Mouse (Mus musculus) bone marrow, adult 2 months (tissue): ENCODE results near the gene Ankrd22. TPM values are rescaled to one million over a fixed set of nuclear protein-coding genes. Genes with fewer than 3 reads are reported as not detected.

ENCODE experiments used
- H3K27ac ChIP-seq: fragments of 200-500 bp; 2 replicates; pipeline ENCODE4 v1.5.1; 2012; ENCODE audit warnings: low read depth, mild to moderate bottlenecking, control low read depth, inconsistent platforms, low read length; ENCODE audit not compliant: control insufficient read depth, poor library complexity, insufficient read depth
- H3K4me1 ChIP-seq: fragments of 200-500 bp; 2 replicates; pipeline ENCODE4 v1.6.1; 2011; ENCODE audit warnings: low read length; ENCODE audit not compliant: control insufficient read depth, insufficient read depth
- H3K4me3 ChIP-seq: fragments of 200-500 bp; replicated peaks from 2 replicates; pipeline ENCODE3; 2011; ENCODE audit warnings: mild to moderate bottlenecking, low read depth, low read length, control low read depth; ENCODE audit not compliant: control insufficient read depth
- CTCF ChIP-seq: fragments of 200-500 bp; IDR thresholded peaks from 2 replicates; pipeline ENCODE4 v1.5.1; 2011; ENCODE audit warnings: low read length, control low read depth; ENCODE audit not compliant: control insufficient read depth, insufficient read depth
- POLR2A ChIP-seq: fragments of 200-500 bp; IDR thresholded peaks from 2 replicates; pipeline ENCODE4 v1.6.1; 2011; ENCODE audit warnings: low read depth, mild to moderate bottlenecking, control low read depth, low read length, borderline replicate concordance; ENCODE audit not compliant: control insufficient read depth
- WGBS: fragments of 180-500 bp; shearing (Covaris S2); methylation state at CpG from one replicate; pipeline ENCODE4 v1.1.7; 2018; 5-methylcytosine and 5-hydroxymethylcytosine counted together
- polyA plus RNA-seq: library from polyadenylated mRNA; stranded (reverse); fragments of >200 nt; gene quantifications from 2 replicates; pipeline ENCODE4 v1.2.4, GENCODE M21; 2011; ENCODE audit warnings: low replicate concordance; ENCODE audit not compliant: missing spikeins, insufficient read depth, insufficient read length

The Ankrd22 gene
- polyA plus RNA-seq, 1 experiment: 18.6 TPM

DNA sequence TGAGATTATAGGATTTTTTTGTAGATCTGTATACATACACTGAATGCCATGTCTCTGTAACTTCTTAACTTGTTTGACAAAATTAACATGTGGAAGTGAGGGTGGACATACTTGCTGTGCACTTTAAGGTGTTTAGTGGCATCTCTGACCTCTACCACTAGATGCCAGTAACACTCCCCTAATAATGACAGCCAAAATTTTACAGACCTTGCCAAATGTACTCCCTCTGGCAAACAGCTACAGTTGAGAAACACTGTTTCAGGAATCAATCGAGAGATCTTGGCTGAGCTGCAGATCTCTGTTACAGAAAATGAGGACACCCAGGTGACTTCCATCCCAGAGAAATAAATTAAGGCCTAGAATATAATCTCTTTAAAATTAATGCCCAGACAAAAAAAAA, 69.6 kb downstream of the Ankrd22 start:
- Histone ChIP-seq H3K4me1 (no peaks in the 10 kb centered on the region), H3K27ac (no peak overlapping the region), H3K4me3 (no peak overlapping the region)
- WGBS: 35% methylated on average over 1 of the region's 1 CpGs
- TF ChIP-seq POLR2A (no peak), CTCF (no peak)

DNA sequence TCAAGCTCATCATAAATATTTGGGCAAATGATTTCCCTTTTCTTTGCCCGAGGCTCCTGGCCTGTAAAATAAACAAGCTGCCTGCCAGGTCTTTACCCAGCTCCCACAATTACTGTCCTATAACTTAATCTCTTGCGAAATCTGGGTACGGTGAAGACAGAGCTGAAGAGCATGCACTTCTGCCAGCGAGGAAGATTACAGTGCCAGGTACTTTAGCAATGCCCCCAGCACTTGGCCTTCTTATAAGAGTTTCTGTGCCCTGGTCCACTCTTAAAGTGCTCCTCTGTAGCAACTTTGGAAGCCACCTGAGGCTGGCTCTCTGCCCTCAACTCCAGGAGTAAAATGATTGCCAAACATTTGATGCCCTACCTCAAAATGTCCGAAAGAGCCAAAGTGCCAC, 70.5 kb downstream of the Ankrd22 start:
- H3K4me3 ChIP-seq: no peak overlapping the region
- H3K27ac ChIP-seq: no peak overlapping the region
- WGBS: 58% methylated on average over 5 of the region's 5 CpGs
- no peaks in the 10 kb centered on the region for H3K4me1 ChIP-seq
- TF ChIP-seq POLR2A (no peak), CTCF (no peak)

DNA sequence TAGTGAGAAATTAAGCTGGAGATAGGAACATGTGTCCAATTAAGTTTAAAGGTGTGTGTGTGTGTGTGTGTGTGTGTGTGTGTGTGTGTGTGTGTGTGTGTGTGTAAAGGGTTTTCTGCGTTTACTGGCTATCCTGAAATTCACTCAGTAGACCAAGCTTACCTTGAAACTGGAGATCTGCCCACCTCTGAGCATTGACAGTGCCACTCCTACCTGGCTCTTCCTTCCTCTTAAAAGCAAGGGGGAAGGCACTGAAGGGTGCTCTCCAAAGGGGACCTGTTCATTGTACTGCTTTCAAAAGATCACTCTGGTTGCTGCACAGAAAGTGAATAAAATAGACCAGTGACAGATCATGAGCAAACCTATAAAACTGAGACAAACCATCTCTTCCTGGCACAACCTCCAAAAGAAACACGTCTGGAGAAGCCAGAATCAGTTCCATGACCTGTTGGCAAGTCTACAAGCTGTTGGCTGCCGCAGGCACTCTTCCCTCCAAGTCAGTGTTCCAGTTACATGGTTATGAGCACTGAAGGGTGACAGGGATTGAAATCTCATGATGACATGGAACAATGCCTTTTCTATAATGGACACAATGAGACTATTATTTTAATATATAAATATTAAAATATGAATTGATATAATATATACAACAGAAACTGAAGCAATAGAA, 76.7 kb downstream of the Ankrd22 start:
- no peak for TF ChIP-seq CTCF
- no peak for TF ChIP-seq POLR2A
- Histone ChIP-seq H3K27ac (no peak overlapping the region), H3K4me3 (no peak overlapping the region), H3K4me1 (no peaks in the 10 kb centered on the region)
- WGBS: 80% methylated on average over 3 of the region's 3 CpGs

DNA sequence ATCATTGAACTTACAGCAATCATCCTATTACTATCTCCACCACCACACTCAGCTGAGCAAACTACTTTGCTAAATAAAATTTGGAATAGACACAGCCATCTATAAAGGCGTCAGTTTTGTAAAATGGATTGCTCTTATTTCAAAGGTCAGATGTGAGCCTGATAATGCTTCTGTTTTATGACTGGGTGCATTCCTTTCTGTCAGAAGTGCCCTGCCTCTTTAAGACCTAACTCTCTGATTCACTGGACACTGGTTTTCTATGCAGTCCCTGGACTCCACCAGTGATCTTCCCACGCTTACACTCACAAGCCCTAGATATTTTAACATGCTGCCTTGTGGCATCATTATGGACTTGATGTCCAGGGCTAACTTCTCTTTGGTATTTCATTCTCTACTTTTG, 87.7 kb downstream of the Ankrd22 start:
- WGBS: 80% methylated on average over 2 of the region's 2 CpGs
- TF ChIP-seq POLR2A: no peak
- no peak for TF ChIP-seq CTCF
- Histone ChIP-seq H3K27ac (no peak overlapping the region), H3K4me1 (no peaks in the 10 kb centered on the region), H3K4me3 (no peak overlapping the region)

DNA sequence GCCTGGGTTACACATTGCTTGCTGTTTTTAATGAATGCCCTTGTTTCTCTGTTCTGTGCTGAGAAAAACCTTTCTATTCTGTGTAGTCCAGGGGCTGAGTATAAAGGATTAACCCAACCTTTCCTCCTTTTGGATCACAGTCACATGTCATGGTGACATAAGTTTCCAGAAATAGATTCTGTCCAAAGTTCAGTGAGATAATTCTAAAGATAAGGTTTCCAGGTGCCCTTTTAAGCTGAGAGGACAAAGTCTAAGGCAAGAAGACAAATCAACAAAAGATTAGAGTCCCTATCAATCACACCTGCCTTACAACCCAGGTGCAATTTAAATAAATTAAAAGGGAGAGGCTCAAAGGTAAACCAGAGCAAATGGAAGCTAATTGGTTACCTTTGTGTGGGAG, 91.6 kb downstream of the Ankrd22 start:
- H3K4me1 ChIP-seq: no peaks in the 10 kb centered on the region
- H3K4me3 ChIP-seq: no peak overlapping the region
- TF ChIP-seq CTCF (no peak), POLR2A (no peak)

More for the DNA sequence above, 91.6 kb downstream of the Ankrd22 start:
- no peak overlapping the region for H3K27ac ChIP-seq

Other genes with a start within 250 kb of the Ankrd22 start
- not detected in 2 replicates for gene Lipf, start 204.9 kb downstream of the Ankrd22 start, polyA plus RNA-seq
- gene Lipk, start 157.8 kb downstream of the Ankrd22 start, polyA plus RNA-seq: not detected in 2 replicates
- gene Lipn, start 98.7 kb downstream of the Ankrd22 start, polyA plus RNA-seq: not detected in 2 replicates
- gene Lipm, start 65.1 kb downstream of the Ankrd22 start, polyA plus RNA-seq: not detected in 2 replicates
- 13.0 and 30.5 TPM in 2 replicates for gene Stambpl1, start 26.2 kb upstream of the Ankrd22 start, polyA plus RNA-seq
- 3.2 and 33.5 TPM in 2 replicates for gene Acta2, start 89.5 kb upstream of the Ankrd22 start, polyA plus RNA-seq
- gene Fas, start 124.6 kb upstream of the Ankrd22 start, polyA plus RNA-seq: 3.7 and 10.1 TPM in 2 replicates